In the genomic region with DNA sequence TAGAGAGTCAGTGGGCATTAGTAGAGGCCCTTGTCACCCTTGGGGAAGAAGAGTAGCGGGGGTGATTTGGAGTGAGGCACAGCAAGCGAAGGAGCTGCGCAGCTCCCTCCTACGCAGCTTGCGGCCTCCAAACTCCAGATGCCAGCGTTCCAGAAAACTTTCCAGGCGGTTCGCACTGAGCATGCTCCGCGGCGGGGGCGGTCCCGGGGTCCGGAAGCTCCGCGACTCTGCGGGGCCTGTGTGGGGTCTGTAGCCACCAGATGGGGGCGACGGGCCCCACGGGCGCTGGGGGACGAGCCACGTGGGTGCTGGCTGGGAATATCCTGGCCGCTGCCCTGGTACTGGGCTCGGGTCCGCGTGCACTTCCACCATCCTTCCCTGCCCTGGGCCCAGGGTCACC, we compare ENCODE assay signal across 8 mouse cellular contexts. TPM values are rescaled to one million over a fixed set of nuclear protein-coding genes. Genes with fewer than 3 reads are reported as not detected.
DNase-seq lines count a peak whose midpoint lies in the region; ATAC-seq and TF ChIP-seq lines count a peak whose summit lies in the region.

A gene (plus strand): TSS at position 212 of the 400 bp plus-strand sequence.

- ATAC-seq in embryonic facial prominence, embryonic 14.5 days (ENCODE audit: low read depth) = peak; percentile 92
- peak; percentile 86 for ATAC-seq in midbrain, embryonic 11.5 days (ENCODE audit: low FRiP score)
- no peak for ATAC-seq in megakaryocyte-erythroid progenitor cell, adult 5-6 weeks (replicated peaks; ENCODE audit: low FRiP score, low TSS enrichment, poor library complexity, severe bottlenecking)

- H3K4me2 ChIP-seq in embryonic facial prominence, embryonic 14.5 days (ENCODE audit: low read depth, low read length) = peak within 1 kb of the TSS; percentile 85
- H3K4me2 ChIP-seq in midbrain, embryonic 11.5 days = peak within 1 kb of the TSS; percentile 85

- H3K27ac ChIP-seq in embryonic facial prominence, embryonic 14.5 days (replicated peaks; ENCODE audit: low read depth, low read length) = peak within 1 kb of the TSS; percentile 86
- peak within 1 kb of the TSS; percentile 65 for H3K27ac ChIP-seq in heart, adult 2 months
- H3K27ac ChIP-seq in kidney, adult 2 months (ENCODE audit: insufficient read depth, low read depth, low read length) = peak within 1 kb of the TSS; percentile 70
- peak within 1 kb of the TSS; percentile 20; the same call in 1 of the 2 replicates for H3K27ac ChIP-seq in midbrain, embryonic 11.5 days (ENCODE audit: low read depth, low read length)
- no peak within 1 kb of the TSS for H3K27ac ChIP-seq in small intestine, adult 2 months (ENCODE audit: insufficient read depth, low read depth, low read length)

- peak; percentile 85 for DNase-seq in adrenal gland, postnatal 14 days
- peak; percentile 94 for DNase-seq in embryonic facial prominence, embryonic 14.5 days (ENCODE audit: low spot score)
- peak; percentile 80 to 82 for DNase-seq in heart, adult 2 months
- DNase-seq in kidney, adult 2 months = peak; percentile 85
- peak; percentile 82 to 89 for DNase-seq in left cerebral cortex, postnatal 36 days (ENCODE audit: low spot score in 2 of 2)
- peak; percentile 95 for DNase-seq in midbrain, embryonic 11.5 days (ENCODE audit: low spot score, missing footprints)

- no peaks in the 10 kb centered on the region for H3K9me3 ChIP-seq in embryonic facial prominence, embryonic 14.5 days (ENCODE audit: control insufficient read depth, low read length)
- no peaks in the 10 kb centered on the region for H3K9me3 ChIP-seq in midbrain, embryonic 11.5 days (ENCODE audit: control insufficient read depth, low read length)

- H3K4me1 ChIP-seq in embryonic facial prominence, embryonic 14.5 days (ENCODE audit: control insufficient read depth, insufficient read depth, low read length) = peaks cover 38% of the 10 kb centered on the region
- H3K4me1 ChIP-seq in heart, adult 2 months (ENCODE audit: control insufficient read depth, insufficient read depth, low read length) = peaks cover 5% of the 10 kb centered on the region
- peaks cover 31% of the 10 kb centered on the region for H3K4me1 ChIP-seq in kidney, adult 2 months (ENCODE audit: control insufficient read depth, insufficient read depth, low read length)
- peaks cover 30% of the 10 kb centered on the region for H3K4me1 ChIP-seq in midbrain, embryonic 11.5 days (ENCODE audit: control insufficient read depth, insufficient read depth, low read length)
- no peaks in the 10 kb centered on the region for H3K4me1 ChIP-seq in small intestine, adult 2 months (ENCODE audit: control insufficient read depth, insufficient read depth, insufficient read length, low read length)

- peak; percentile 69 for TF ChIP-seq POLR2A in heart, adult 2 months (IDR thresholded peaks at IDR 0.05; ENCODE audit: insufficient read depth, low read depth, low read length)
- TF ChIP-seq POLR2A in kidney, adult 2 months (IDR thresholded peaks at IDR 0.05; ENCODE audit: low read depth, low read length) = peak; percentile 55
- TF ChIP-seq POLR2A in small intestine, adult 2 months (IDR thresholded peaks at IDR 0.05; ENCODE audit: low read depth, low read length) = no peak

- intact Hi-C loops in heart, adult 2 months (cut with DNase I) = no loop called here
- intact Hi-C loops in left cerebral cortex, postnatal 36 days (cut with DNase I) = no loop called here

- WGBS in embryonic facial prominence, embryonic 14.5 days = 0% methylated on average over 15 of the region's 27 CpGs
- under 1% methylated on average over 27 of the region's 27 CpGs for WGBS in heart, adult 2 months
- WGBS in kidney, adult 2 months = 1% methylated on average over 27 of the region's 27 CpGs
- under 1% methylated on average over 20 of the region's 27 CpGs for WGBS in midbrain, embryonic 11.5 days
- 5% methylated on average over 27 of the region's 27 CpGs for WGBS in small intestine, adult 2 months

- H3K79me2 ChIP-seq in heart, adult 2 months (replicated peaks; ENCODE audit: control insufficient read depth, insufficient read depth, low read length) = no peaks in the 10 kb centered on the region

- H3K27me3 ChIP-seq in embryonic facial prominence, embryonic 14.5 days (replicated peaks; ENCODE audit: control insufficient read depth, insufficient read depth, low read length) = no peaks in the 10 kb centered on the region
- H3K27me3 ChIP-seq in heart, adult 2 months (ENCODE audit: control insufficient read depth, insufficient read depth, low read length) = peaks cover 2% of the 10 kb centered on the region; the same call in 1 of the 2 replicates
- H3K27me3 ChIP-seq in kidney, adult 2 months (replicated peaks; ENCODE audit: control insufficient read depth, insufficient read depth, low read length) = no peaks in the 10 kb centered on the region
- no peaks in the 10 kb centered on the region for H3K27me3 ChIP-seq in midbrain, embryonic 11.5 days (ENCODE audit: control insufficient read depth, insufficient read depth, low read length)
- H3K27me3 ChIP-seq in small intestine, adult 2 months (ENCODE audit: control insufficient read depth, insufficient read depth, low read length) = no peaks in the 10 kb centered on the region

- H3K36me3 ChIP-seq in embryonic facial prominence, embryonic 14.5 days (ENCODE audit: control insufficient read depth, insufficient read depth, low read length) = peaks cover 7% of the 10 kb centered on the region; the same call in 1 of the 2 replicates
- H3K36me3 ChIP-seq in heart, adult 2 months (ENCODE audit: control insufficient read depth, insufficient read depth, low read length) = no peaks in the 10 kb centered on the region
- no peaks in the 10 kb centered on the region for H3K36me3 ChIP-seq in kidney, adult 2 months (ENCODE audit: control insufficient read depth, insufficient read depth, low read length)
- no peaks in the 10 kb centered on the region for H3K36me3 ChIP-seq in midbrain, embryonic 11.5 days (ENCODE audit: control insufficient read depth, insufficient read depth, low read length)
- no peaks in the 10 kb centered on the region for H3K36me3 ChIP-seq in small intestine, adult 2 months (ENCODE audit: control insufficient read depth, insufficient read depth, low read length)

- TF ChIP-seq EP300 in heart, adult 2 months (IDR thresholded peaks at IDR 0.05; ENCODE audit: insufficient read depth, low read depth, low read length) = no peak

- TF ChIP-seq CTCF in heart, adult 2 months (IDR thresholded peaks at IDR 0.05) = peak; percentile 43
- TF ChIP-seq CTCF in kidney, adult 2 months (conservative IDR thresholded peaks at IDR 0.05; ENCODE audit: insufficient read depth, insufficient read length, low read depth, low read length) = no peak
- TF ChIP-seq CTCF in small intestine, adult 2 months (IDR thresholded peaks at IDR 0.05; ENCODE audit: extremely low read depth, insufficient read length, insufficient replicate concordance, low read depth, low read length) = no peak

- peak within 1 kb of the TSS; percentile 82 for H3K9ac ChIP-seq in embryonic facial prominence, embryonic 14.5 days (ENCODE audit: low read depth, low read length)
- H3K9ac ChIP-seq in heart, adult 2 months (ENCODE audit: low read depth, low read length) = peak within 1 kb of the TSS; percentile 69
- peak within 1 kb of the TSS; percentile 79 for H3K9ac ChIP-seq in midbrain, embryonic 11.5 days (ENCODE audit: low read length)

- H3K4me3 ChIP-seq in embryonic facial prominence, embryonic 14.5 days (ENCODE audit: low read depth, low read length) = peak within 1 kb of the TSS; percentile 81
- peak within 1 kb of the TSS; percentile 57 for H3K4me3 ChIP-seq in heart, adult 2 months
- H3K4me3 ChIP-seq in kidney, adult 2 months (ENCODE audit: insufficient read depth, low read depth, low read length) = peak within 1 kb of the TSS; percentile 72
- peak within 1 kb of the TSS; percentile 59 for H3K4me3 ChIP-seq in midbrain, embryonic 11.5 days (ENCODE audit: low read depth, low read length)
- peak within 1 kb of the TSS; percentile 71 for H3K4me3 ChIP-seq in small intestine, adult 2 months (ENCODE audit: low read depth, low read length)

RNA-seq across cellular contexts. Expression of the gene that starts here (rescaled TPM):
- total RNA-seq in adrenal gland, postnatal 14 days (2021) = 12.7 and 14.8 TPM in 2 replicates
- 19.4 and 23.5 TPM in 2 replicates for polyA plus RNA-seq in embryonic facial prominence, embryonic 14.5 days (2014; fragmentation: Nextera tagmentation; extraction: Ambion mirVana)
- 1 to 10 TPM; 4.3 to 4.9 TPM for total RNA-seq in heart, adult 2 months (2021)
- polyA plus RNA-seq in heart, adult 2 months (2012; rRNA removed) = 8.3 and 9.5 TPM in 2 replicates
- 29.0 and 36.4 TPM in 2 replicates for polyA plus RNA-seq in kidney, adult 2 months (2012; rRNA removed)
- 10 to 100 TPM; 12.0 to 14.1 TPM for total RNA-seq in left cerebral cortex, postnatal 36 days (2021)
- 8.1 and 10.3 TPM in 2 replicates for polyA plus RNA-seq in midbrain, embryonic 11.5 days (2014; fragmentation: Nextera tagmentation; extraction: Ambion mirVana)
- 2.7 and 4.6 TPM in 2 replicates for polyA plus RNA-seq in small intestine, adult 2 months (2012; rRNA removed)
- total RNA-seq in megakaryocyte-erythroid progenitor cell, adult 5-6 weeks (2014; fragmentation: Nextera tagmentation) = 0.07 TPM in 1 of 2 replicates, not detected in the other
- total RNA-seq in megakaryocyte-erythroid progenitor cell, adult 5-6 weeks (2017) = not detected in 2 replicates

Comparison
In these comparisons a context has a peak if more than half of its experiments do, and no peak if none do; other contexts are left out.
1. RNA of the gene that starts here (total RNA-seq): 12.0 to 14.1 TPM in left cerebral cortex, postnatal 36 days, 12.7 to 14.8 TPM in adrenal gland, postnatal 14 days and 4.3 to 4.9 TPM in heart, adult 2 months; 0.07 TPM in megakaryocyte-erythroid progenitor cell, adult 5-6 weeks; every median in the first group is over 4 times any median in the second.
2. Peak in every context shown above with its lines, with median percentiles within 50 percentile points of each other: DNase-seq, H3K4me3 ChIP-seq and H3K9ac ChIP-seq.